Mouse (Mus musculus) neural tube, embryonic 14.5 days (tissue): ENCODE results near the gene Tapt1. TPM values are rescaled to one million over a fixed set of nuclear protein-coding genes. Genes with fewer than 3 reads are reported as not detected.

Experiments
- ATAC-seq: fragments of 200-750 bp; cut with Nextera tagmentation; 2 replicates; pipeline ENCODE4 v1.8.0; 2017; ENCODE audit warnings: low read depth, mild to moderate bottlenecking, moderate TSS enrichment, moderate library complexity
- H3K27ac ChIP-seq: fragments of 300-500 bp; sonication (generic); 2 replicates; pipeline ENCODE4 v1.5.1; 2014; ENCODE audit warnings: low read depth, mild to moderate bottlenecking, control low read depth, low read length, moderate library complexity, mixed read lengths
- H3K27me3 ChIP-seq: fragments of 300-500 bp; sonication (generic); 2 replicates; pipeline ENCODE4 v1.6.1; 2014; ENCODE audit warnings: low read length; ENCODE audit not compliant: control insufficient read depth, insufficient read depth
- H3K36me3 ChIP-seq: fragments of 300-500 bp; sonication (generic); 2 replicates; pipeline ENCODE4 v1.6.1; 2014; ENCODE audit warnings: low read length, mixed read lengths; ENCODE audit not compliant: control insufficient read depth, insufficient read depth
- H3K4me1 ChIP-seq: fragments of 300-500 bp; sonication (generic); 2 replicates; pipeline ENCODE4 v1.6.1; 2014; ENCODE audit warnings: low read length; ENCODE audit not compliant: control insufficient read depth, insufficient read depth
- H3K4me2 ChIP-seq: fragments of 300-500 bp; sonication (generic); 2 replicates; pipeline ENCODE4 v1.6.1; 2014; ENCODE audit warnings: mild to moderate bottlenecking, low read depth, low read length, control low read depth
- H3K4me3 ChIP-seq: fragments of 300-500 bp; sonication (generic); 2 replicates; pipeline ENCODE4 v1.5.1; 2014; ENCODE audit warnings: low read depth, low read length, control low read depth, mixed read lengths
- H3K9ac ChIP-seq: fragments of 300-500 bp; sonication (generic); replicated peaks from 2 replicates; pipeline ENCODE4 v1.6.1; 2014; ENCODE audit warnings: low read depth, mild to moderate bottlenecking, control low read depth, low read length, mixed read lengths
- H3K9me3 ChIP-seq: fragments of 300-500 bp; sonication (generic); 2 replicates; pipeline ENCODE4 v1.6.1; 2016; ENCODE audit warnings: low read length; ENCODE audit not compliant: control insufficient read depth
- WGBS: fragments of 180-500 bp; shearing (Covaris S2); extraction: QIAGEN DNeasy Blood & Tissue Kit; methylation state at CpG from one replicate; pipeline ENCODE4 v1.1.7; 2014; 5-methylcytosine and 5-hydroxymethylcytosine counted together
- polyA plus RNA-seq: library from polyadenylated mRNA; unstranded; fragments of >200 nt; fragmentation: Nextera tagmentation; extraction: Ambion mirVana; gene quantifications from 2 replicates; pipeline ENCODE4 v1.2.1, GENCODE M21; 2014

The Tapt1 gene
- polyA plus RNA-seq, 1 experiment from 2014 or later, result 42.4 TPM

DNA sequence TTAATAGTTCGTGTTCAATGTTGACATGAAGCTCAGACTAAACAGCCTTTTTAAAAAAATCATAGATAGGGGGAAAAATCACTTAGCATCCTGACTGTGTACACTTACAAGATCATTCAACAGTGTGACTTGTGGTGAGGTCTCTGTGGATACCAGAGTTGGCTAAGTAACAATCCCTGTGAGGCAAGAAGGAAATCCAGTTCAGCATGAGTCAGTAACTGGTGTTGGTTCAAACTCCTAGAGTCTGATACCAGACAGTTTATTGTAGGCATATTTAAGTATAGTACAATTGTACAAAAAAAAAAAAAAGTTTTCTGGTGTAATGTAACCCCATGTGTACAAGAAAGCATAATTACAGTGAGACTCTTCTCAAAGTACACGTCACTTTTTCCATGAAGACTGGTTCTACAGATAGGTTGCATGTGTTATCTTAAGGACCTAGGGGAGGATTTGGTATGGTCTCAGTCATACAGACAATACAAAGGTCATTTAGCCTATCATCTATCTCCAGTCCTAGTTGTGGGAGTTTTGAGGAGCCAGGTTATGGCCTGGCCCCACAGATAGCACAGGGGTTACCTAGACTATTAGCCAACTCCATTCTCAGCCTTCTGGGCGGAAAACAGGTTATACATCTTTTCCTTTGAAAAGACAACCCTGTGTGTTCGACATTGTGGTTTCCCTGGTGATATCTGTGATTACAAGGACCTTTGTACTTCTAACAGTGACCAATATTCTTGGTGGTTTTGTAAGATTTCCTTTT lies 66.6 kb downstream of the Tapt1 start:
- no peaks in the 10 kb centered on the region for H3K27me3 ChIP-seq
- H3K4me1 ChIP-seq, result no peaks in the 10 kb centered on the region
- no peaks in the 10 kb centered on the region for H3K9me3 ChIP-seq
- WGBS, result 75% methylated on average over 4 of the region's 4 CpGs
- ATAC-seq, result no peak
- H3K9ac ChIP-seq, result no peak overlapping the region
- H3K27ac ChIP-seq, result no peak overlapping the region
- H3K4me2 ChIP-seq, result no peak overlapping the region
- no peaks in the 10 kb centered on the region for H3K36me3 ChIP-seq
- no peak overlapping the region for H3K4me3 ChIP-seq

DNA sequence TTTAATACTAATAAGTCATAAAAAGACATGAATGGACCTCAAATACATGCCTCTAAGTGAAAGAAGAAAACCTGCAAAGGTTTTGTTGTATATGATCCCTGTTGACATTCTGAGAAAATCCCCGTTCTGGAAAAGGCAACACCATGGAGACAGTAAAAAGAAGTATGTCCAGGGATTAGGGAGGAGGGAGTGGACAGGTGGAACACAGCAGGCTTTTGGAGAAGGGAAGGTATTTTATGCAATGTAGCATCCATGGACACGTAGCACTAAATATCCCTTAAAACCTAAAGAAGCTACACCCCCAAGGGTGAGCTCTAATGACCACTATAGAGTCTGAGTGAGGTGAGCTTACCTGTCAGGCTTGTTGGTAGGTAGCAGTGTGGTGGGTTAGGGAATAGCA lies 67.2 kb downstream of the Tapt1 start:
- Histone ChIP-seq H3K27me3 (no peaks in the 10 kb centered on the region), H3K4me3 (no peak overlapping the region), H3K9ac (no peak overlapping the region), H3K27ac (no peak overlapping the region), H3K4me2 (no peak overlapping the region), H3K9me3 (no peaks in the 10 kb centered on the region), H3K36me3 (no peaks in the 10 kb centered on the region), H3K4me1 (no peaks in the 10 kb centered on the region)
- 90% methylated on average over 2 of the region's 2 CpGs for WGBS
- ATAC-seq, result no peak

DNA sequence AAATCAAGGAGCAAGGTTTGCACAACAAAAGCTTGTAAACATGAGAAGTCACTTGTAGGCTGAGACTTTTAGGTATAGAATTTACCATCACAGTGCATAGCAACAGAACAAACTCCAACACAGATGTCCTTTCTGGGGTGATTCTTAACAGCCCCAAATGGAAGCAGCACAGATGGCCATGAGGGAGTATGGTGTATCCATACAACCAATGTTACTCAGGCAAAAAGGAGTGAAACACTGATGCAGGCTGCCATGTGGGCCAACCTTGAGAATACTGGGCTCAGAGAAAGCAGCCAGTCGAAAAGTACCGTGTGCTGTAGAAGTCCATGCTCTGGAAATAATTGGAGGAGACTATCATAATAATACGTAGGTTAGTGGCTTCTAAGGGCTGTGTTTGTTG lies 68.0 kb downstream of the Tapt1 start:
- 91% methylated on average over 3 of the region's 3 CpGs for WGBS
- no peak for ATAC-seq
- no peak overlapping the region for H3K27ac ChIP-seq
- no peaks in the 10 kb centered on the region for H3K36me3 ChIP-seq
- no peaks in the 10 kb centered on the region for H3K9me3 ChIP-seq
- H3K4me2 ChIP-seq, result no peak overlapping the region
- H3K4me1 ChIP-seq, result no peaks in the 10 kb centered on the region
- H3K9ac ChIP-seq, result no peak overlapping the region
- H3K4me3 ChIP-seq, result no peak overlapping the region
- no peaks in the 10 kb centered on the region for H3K27me3 ChIP-seq

DNA sequence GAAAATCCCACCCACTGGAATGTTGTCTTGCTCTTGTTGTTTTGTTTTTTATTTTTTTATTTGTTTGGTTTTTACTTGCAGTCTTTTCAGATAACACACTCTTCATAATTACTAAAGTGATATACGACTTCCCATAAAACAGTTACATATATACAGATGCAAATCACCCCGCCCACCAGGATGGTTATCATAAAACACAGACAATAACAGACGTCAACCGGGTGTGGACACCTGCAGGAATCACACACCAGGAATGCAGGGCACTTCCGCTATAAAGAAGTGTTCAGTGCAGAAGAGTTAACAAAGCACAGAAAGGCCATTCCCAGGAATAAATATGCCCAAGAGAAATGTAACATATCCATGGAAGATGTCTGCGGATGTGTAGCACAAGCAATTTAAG lies 68.7 kb downstream of the Tapt1 start:
- Histone ChIP-seq H3K9ac (no peak overlapping the region), H3K4me1 (no peaks in the 10 kb centered on the region), H3K27me3 (no peaks in the 10 kb centered on the region), H3K4me2 (no peak overlapping the region), H3K36me3 (no peaks in the 10 kb centered on the region), H3K27ac (no peak overlapping the region), H3K9me3 (no peaks in the 10 kb centered on the region), H3K4me3 (no peak overlapping the region)
- ATAC-seq, result no peak
- 59% methylated on average over 6 of the region's 6 CpGs for WGBS

DNA sequence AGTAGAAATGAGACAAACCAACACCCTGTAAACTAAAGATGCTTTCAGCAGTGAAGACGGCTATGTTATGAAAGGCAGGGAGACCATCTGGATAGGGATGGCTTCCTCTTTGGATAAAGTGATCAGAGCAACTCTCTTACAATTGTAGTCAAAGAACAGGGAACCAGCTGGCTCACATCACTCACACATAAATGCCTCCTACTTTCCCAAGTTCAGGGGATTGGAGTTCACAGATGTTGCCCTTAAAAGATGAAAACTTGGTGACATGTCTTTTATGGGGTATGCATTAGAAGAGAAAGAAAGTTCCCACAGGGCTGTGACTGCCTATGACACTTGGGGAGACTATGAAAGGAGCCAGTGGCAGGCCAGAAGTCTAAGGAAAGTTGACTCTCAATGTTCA lies 73.4 kb downstream of the Tapt1 start:
- H3K27me3 ChIP-seq, result no peaks in the 10 kb centered on the region
- no peak overlapping the region for H3K27ac ChIP-seq
- WGBS, result 89% methylated on average over 1 of the region's 1 CpGs
- no peak overlapping the region for H3K9ac ChIP-seq
- no peaks in the 10 kb centered on the region for H3K9me3 ChIP-seq
- no peak overlapping the region for H3K4me2 ChIP-seq
- H3K36me3 ChIP-seq, result no peaks in the 10 kb centered on the region
- ATAC-seq, result no peak
- H3K4me3 ChIP-seq, result no peak overlapping the region
- no peaks in the 10 kb centered on the region for H3K4me1 ChIP-seq

DNA sequence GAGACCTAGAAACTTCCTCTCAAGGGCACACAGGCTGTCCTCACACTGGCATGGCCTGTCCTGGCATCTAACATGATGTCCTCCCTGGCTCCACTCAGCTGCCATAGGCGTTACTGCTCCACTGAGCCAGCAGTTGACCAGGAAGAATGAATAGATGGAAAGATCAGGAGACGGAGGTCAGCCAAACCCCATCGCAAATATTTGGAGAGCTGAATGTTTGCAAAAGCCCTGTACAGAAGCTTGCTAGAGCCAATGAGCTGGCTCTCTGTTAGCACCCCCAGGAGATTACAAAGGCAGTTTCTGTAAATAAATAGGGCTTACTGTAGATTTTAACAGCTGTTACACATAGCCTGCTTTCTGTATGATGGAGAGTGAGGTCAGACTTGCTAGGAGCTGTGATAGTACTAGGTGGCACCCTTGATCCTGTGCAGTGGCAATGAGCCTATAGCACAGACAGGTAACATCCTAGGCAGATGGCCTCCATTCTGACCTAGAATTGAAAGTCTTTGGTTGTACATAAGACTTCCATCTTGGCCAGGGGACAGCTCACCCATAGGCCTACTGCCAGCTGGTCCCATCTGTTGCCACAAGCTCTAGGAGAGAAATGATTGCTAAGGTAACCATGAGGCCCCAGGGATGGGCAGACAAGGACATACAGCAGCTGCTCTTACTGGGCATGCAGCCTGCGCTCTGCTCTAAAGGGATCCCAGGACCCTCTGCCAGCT lies 74.9 kb downstream of the Tapt1 start:
- Histone ChIP-seq H3K9ac (no peak overlapping the region), H3K27ac (no peak overlapping the region), H3K36me3 (no peaks in the 10 kb centered on the region), H3K4me2 (no peak overlapping the region), H3K4me3 (no peak overlapping the region), H3K9me3 (no peaks in the 10 kb centered on the region), H3K4me1 (no peaks in the 10 kb centered on the region), H3K27me3 (no peaks in the 10 kb centered on the region)
- WGBS, result 71% methylated on average over 4 of the region's 4 CpGs
- ATAC-seq, result peak; percentile 85

DNA sequence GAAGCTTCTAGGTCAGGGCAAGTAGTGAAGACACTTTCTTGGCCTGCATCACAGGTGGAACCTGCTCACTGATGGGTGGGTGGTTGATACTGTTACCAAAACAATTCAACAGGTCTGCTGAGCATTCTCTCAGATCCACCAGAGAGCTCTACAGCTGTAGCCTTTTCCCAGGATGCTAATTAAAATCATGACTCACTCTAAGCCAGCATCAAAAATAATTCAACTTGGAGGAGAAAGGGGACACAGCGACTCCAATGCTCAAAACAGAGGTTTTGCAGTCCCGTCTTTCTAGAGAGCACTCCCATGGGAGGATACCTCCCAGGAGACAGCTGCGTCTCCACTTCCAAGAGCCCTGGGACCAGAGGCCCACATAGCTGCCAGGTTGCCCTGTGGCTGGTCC lies 78.7 kb downstream of the Tapt1 start:
- H3K4me3 ChIP-seq, result no peak overlapping the region
- no peaks in the 10 kb centered on the region for H3K27me3 ChIP-seq
- no peaks in the 10 kb centered on the region for H3K36me3 ChIP-seq
- H3K4me2 ChIP-seq, result no peak overlapping the region
- ATAC-seq, result no peak
- no peak overlapping the region for H3K9ac ChIP-seq
- 85% methylated on average over 3 of the region's 3 CpGs for WGBS
- no peaks in the 10 kb centered on the region for H3K9me3 ChIP-seq
- no peaks in the 10 kb centered on the region for H3K4me1 ChIP-seq
- H3K27ac ChIP-seq, result no peak overlapping the region

DNA sequence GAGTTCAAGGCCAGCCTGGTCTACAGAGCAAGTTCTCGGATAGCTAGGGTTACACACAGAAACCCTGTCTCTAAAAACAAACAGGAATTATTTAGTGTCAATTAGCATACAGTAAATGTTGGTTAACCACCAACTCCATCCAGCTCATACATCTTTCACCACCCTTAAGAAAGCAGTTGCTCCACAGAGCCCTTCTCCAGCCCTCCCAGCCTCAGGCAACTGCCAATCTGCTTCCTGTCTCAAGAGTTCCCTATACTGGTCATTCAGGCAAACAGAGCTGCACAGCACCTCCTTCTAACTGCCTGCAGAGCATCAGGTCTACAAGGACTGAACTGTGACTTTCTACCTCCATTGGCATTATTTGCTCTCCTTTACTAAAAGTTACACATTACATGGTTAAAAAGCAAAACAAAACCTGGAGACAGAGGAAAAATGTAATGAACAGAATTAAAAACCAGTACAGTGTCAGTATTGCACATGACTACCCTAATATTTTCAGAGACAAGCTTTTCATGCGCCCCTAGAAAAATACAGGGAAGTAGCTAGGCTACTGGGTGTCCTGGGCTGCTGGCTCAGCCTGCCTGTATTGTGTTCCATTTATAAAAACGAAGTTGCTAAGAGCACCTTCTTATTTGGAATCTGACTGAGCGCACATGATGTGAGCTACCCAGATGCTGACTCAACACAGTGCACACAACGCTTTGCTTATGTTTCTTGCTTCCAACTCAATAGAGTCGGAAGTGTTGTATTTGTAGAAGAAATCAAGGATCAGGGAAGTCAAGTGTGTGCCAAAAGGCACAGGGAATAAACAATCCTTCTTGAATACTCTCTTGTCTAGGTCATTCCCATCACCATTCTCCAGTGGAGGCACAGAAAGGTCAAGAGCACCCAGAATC lies 79.7 kb downstream of the Tapt1 start:
- WGBS, result 80% methylated on average over 6 of the region's 6 CpGs

More for the DNA sequence above, 79.7 kb downstream of the Tapt1 start:
- no peak overlapping the region for H3K4me2 ChIP-seq
- no peak overlapping the region for H3K4me3 ChIP-seq
- no peaks in the 10 kb centered on the region for H3K4me1 ChIP-seq
- ATAC-seq, result no peak
- H3K9me3 ChIP-seq, result no peaks in the 10 kb centered on the region
- no peaks in the 10 kb centered on the region for H3K27me3 ChIP-seq
- no peak overlapping the region for H3K27ac ChIP-seq
- no peak overlapping the region for H3K9ac ChIP-seq
- no peaks in the 10 kb centered on the region for H3K36me3 ChIP-seq
